In genomic region chr1:62774288-62775218, GRCm38 (mm10) we compare ENCODE assay signal across 16 mouse cellular contexts.
DNase-seq lines count a peak whose midpoint lies in the region; ATAC-seq and TF ChIP-seq lines count a peak whose summit lies in the region.
"Had no signal": no experiment of that assay in that cellular context is flagged by ENCODE, and none has a peak within 500 bp of the region (broad histone marks: within the 10 kb centered on the region; RNA-seq: fewer than 3 reads in every experiment).

No protein-coding gene starts in this region.

- H3K27me3 ChIP-seq in heart, embryonic 10.5 days (ENCODE audit: insufficient read depth, poor library complexity, severe bottlenecking): no peaks in the 10 kb centered on the region
- H3K27me3 ChIP-seq in midbrain, postnatal 0 days (ENCODE audit: insufficient read depth, low read length): no peaks in the 10 kb centered on the region
- H3K27me3 ChIP-seq in midbrain, embryonic 15.5 days (replicated peaks): no peaks in the 10 kb centered on the region; the same call in 1 of the 2 replicates
- H3K27me3 ChIP-seq: liver, embryonic 13.5 days; stomach, embryonic 15.5 days had no signal

- peaks cover 9% of the 10 kb centered on the region; the same call in 1 of the 2 replicates for H3K36me3 ChIP-seq in heart, embryonic 10.5 days
- H3K36me3 ChIP-seq in midbrain, postnatal 0 days (ENCODE audit: insufficient read depth, low read length): peaks cover 5% of the 10 kb centered on the region; the same call in 1 of the 2 replicates
- peaks cover 5% of the 10 kb centered on the region; the same call in 1 of the 2 replicates for H3K36me3 ChIP-seq in midbrain, embryonic 15.5 days (replicated peaks)
- H3K36me3 ChIP-seq: liver, embryonic 13.5 days had no signal

- H3K9ac ChIP-seq in midbrain, postnatal 0 days (replicated peaks; ENCODE audit: low read length, poor library complexity, severe bottlenecking): no peak overlapping the region
- H3K9ac ChIP-seq in midbrain, embryonic 15.5 days: no peak overlapping the region
- H3K9ac ChIP-seq: liver, embryonic 13.5 days; stomach, embryonic 15.5 days had no signal

- DNase-seq in heart, embryonic 10.5 days (ENCODE audit: low spot score): no peak
- no peak for DNase-seq in heart, adult 18-20 months
- no peak for DNase-seq in midbrain, postnatal 0 days (ENCODE audit: low spot score)
- DNase-seq in adrenal gland, postnatal 4 days (ENCODE audit: low spot score in 2 of 2): no peak
- no peak for DNase-seq in gastrocnemius, postnatal 4 days (ENCODE audit: low spot score in 2 of 2)
- no peak for DNase-seq in left cerebral cortex, postnatal 14 days (ENCODE audit: low spot score in 2 of 2)
- DNase-seq: adrenal gland, postnatal 25 days; cerebellum, adult 8-10 months; kidney, adult 11 months; kidney, postnatal 36 days; liver, embryonic 13.5 days; thymus, postnatal 36 days had no signal

- 0 out of 2 replicates have a peak overlapping the region, but pooled peaks have one; percentile 44 for H3K27ac ChIP-seq in heart, embryonic 10.5 days
- H3K27ac ChIP-seq in midbrain, postnatal 0 days (ENCODE audit: low read depth, low read length): no peak overlapping the region
- H3K27ac ChIP-seq in midbrain, embryonic 15.5 days: no peak overlapping the region
- H3K27ac ChIP-seq: embryonic facial prominence, embryonic 10.5 days; stomach, embryonic 15.5 days had no signal

- ATAC-seq in midbrain, postnatal 0 days (ENCODE audit: low FRiP score): no peak
- no peak for ATAC-seq in midbrain, embryonic 15.5 days (replicated peaks)
- peak; percentile 42; the same call in 1 of the 2 replicates for ATAC-seq in common myeloid progenitor, adult 5-6 weeks (replicated peaks; ENCODE audit: low read depth, poor library complexity, severe bottlenecking)

- peaks cover 58% of the 10 kb centered on the region for H3K4me1 ChIP-seq in heart, embryonic 10.5 days
- H3K4me1 ChIP-seq in midbrain, postnatal 0 days (ENCODE audit: insufficient read depth, low read length): no peaks in the 10 kb centered on the region
- H3K4me1 ChIP-seq in midbrain, embryonic 15.5 days: no peaks in the 10 kb centered on the region

- H3K4me3 ChIP-seq in heart, embryonic 10.5 days: no peak overlapping the region
- H3K4me3 ChIP-seq in midbrain, postnatal 0 days (ENCODE audit: low read depth, low read length): no peak overlapping the region
- H3K4me3 ChIP-seq in midbrain, embryonic 15.5 days: no peak overlapping the region
- H3K4me3 ChIP-seq: embryonic facial prominence, embryonic 10.5 days; liver, embryonic 13.5 days; stomach, embryonic 15.5 days had no signal

- TF ChIP-seq CTCF in midbrain, postnatal 0 days (IDR thresholded peaks at IDR 0.05): 0 out of 2 replicates have a peak, but pooled peaks have one; percentile 19

- no peaks in the 10 kb centered on the region for H3K9me3 ChIP-seq in heart, embryonic 10.5 days
- H3K9me3 ChIP-seq in midbrain, postnatal 0 days (ENCODE audit: low read length): no peaks in the 10 kb centered on the region
- no peaks in the 10 kb centered on the region for H3K9me3 ChIP-seq in midbrain, embryonic 15.5 days
- H3K9me3 ChIP-seq: embryonic facial prominence, embryonic 10.5 days; liver, embryonic 13.5 days; stomach, embryonic 15.5 days had no signal

- intact Hi-C loops in left cerebral cortex, postnatal 14 days (cut with DNase I): no loop called here

- H3K4me2 ChIP-seq in midbrain, postnatal 0 days (ENCODE audit: low read depth, low read length, poor library complexity, severe bottlenecking): no peak overlapping the region
- H3K4me2 ChIP-seq in midbrain, embryonic 15.5 days: no peak overlapping the region
- H3K4me2 ChIP-seq: stomach, embryonic 15.5 days had no signal

- WGBS in heart, embryonic 10.5 days: 71% methylated on average over 11 of the region's 11 CpGs
- 52% methylated on average over 11 of the region's 11 CpGs for WGBS in midbrain, postnatal 0 days
- WGBS in midbrain, embryonic 15.5 days: 56% methylated on average over 11 of the region's 11 CpGs
